Mouse (Mus musculus) forebrain, postnatal 0 days (tissue): ENCODE measurements around the gene Iqcc. TPM values are rescaled to one million over a fixed set of nuclear protein-coding genes. Genes with fewer than 3 reads are reported as not detected.
A peak's percentile ranks its signal among the peaks of the same experiment; 100 is the strongest.

ENCODE experiments used
- ATAC-seq: fragments of 200-750 bp; cut with Nextera tagmentation; 2 replicates; pipeline ENCODE4 v1.8.0; 2017; ENCODE audit warnings: mild to moderate bottlenecking, moderate library complexity
- DNase-seq: peaks from one replicate; pipeline ENCODE4 v3.0.0-alpha.2; 2015
- H3K27ac ChIP-seq: fragments of 300-500 bp; sonication (generic); 2 replicates; pipeline ENCODE4 v1.5.1; 2014; ENCODE audit warnings: low read depth, mild to moderate bottlenecking, antibody characterized with exemption, low read length, moderate library complexity, mixed read lengths
- H3K27me3 ChIP-seq: fragments of 300-500 bp; sonication (generic); 2 replicates; pipeline ENCODE4 v1.6.1; 2014; ENCODE audit warnings: mild to moderate bottlenecking, low read length, mixed read lengths; ENCODE audit not compliant: insufficient read depth
- H3K36me3 ChIP-seq: fragments of 300-500 bp; sonication (generic); 2 replicates; pipeline ENCODE4 v1.6.1; 2014; ENCODE audit warnings: mild to moderate bottlenecking, moderate library complexity; ENCODE audit not compliant: insufficient read depth
- H3K4me1 ChIP-seq: fragments of 300-500 bp; sonication (generic); 2 replicates; pipeline ENCODE4 v1.6.1; 2014; ENCODE audit warnings: antibody characterized with exemption; ENCODE audit not compliant: insufficient read depth
- H3K4me2 ChIP-seq: fragments of 300-500 bp; sonication (generic); 2 replicates; pipeline ENCODE4 v1.6.1; 2014; ENCODE audit warnings: low read depth, mild to moderate bottlenecking, moderate library complexity
- H3K4me3 ChIP-seq: fragments of 300-500 bp; sonication (generic); 2 replicates; pipeline ENCODE4 v1.5.1; 2014; ENCODE audit warnings: low read depth, low read length, mixed read lengths
- H3K9ac ChIP-seq: fragments of 300-500 bp; sonication (generic); 2 replicates; pipeline ENCODE4 v1.6.1; 2014; ENCODE audit warnings: mild to moderate bottlenecking
- H3K9me3 ChIP-seq: fragments of 300-500 bp; sonication (generic); 2 replicates; pipeline ENCODE4 v1.6.1; 2016; ENCODE audit warnings: low read length
- CTCF ChIP-seq: sonication (generic); IDR thresholded peaks from 2 replicates; pipeline ENCODE4 v1.5.1; 2016; ENCODE audit warnings: antibody characterized with exemption, control low read depth, low read depth
- WGBS: fragments of 180-500 bp; shearing (Covaris S2); extraction: QIAGEN DNeasy Blood & Tissue Kit; methylation state at CpG from one replicate; pipeline ENCODE4 v1.1.7; 2014; 5-methylcytosine and 5-hydroxymethylcytosine counted together
- polyA plus RNA-seq: library from polyadenylated mRNA; unstranded; fragments of >200 nt; fragmentation: Nextera tagmentation; extraction: Ambion mirVana; gene quantifications from 2 replicates; pipeline ENCODE4 v1.2.1, GENCODE M21; 2015
- total RNA-seq: library from RNA; depleted of rRNA; stranded (reverse); fragments of >200 nt; gene quantifications from 2 replicates; pipeline ENCODE4 v1.2.3, GENCODE M21; 2014

The Iqcc gene
- total and polyA plus RNA-seq, 2 experiments from 2014 or later = 21.4 to 25.9 TPM

DNA sequence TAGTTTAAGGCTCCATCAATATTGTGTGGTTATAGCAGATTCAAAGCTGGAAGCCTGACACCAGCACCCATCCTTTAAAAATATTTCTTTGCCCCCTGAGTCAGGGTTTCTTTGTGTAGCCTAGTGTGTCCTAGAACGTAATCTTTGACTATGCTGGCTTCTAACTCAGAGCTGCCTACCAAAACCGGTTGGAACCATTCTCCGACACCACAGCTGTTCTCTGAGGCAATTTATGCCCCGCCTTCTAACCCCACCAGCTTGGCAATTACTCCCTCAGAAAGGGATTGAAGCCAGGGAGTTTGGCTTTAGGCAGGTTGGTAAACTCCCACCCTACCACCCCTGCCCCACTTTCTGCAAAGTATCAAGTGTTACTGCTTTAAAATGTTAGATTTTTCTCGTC is 22.9 kb upstream of the Iqcc start:
- 28% methylated on average over 5 of the region's 5 CpGs for WGBS
- Histone ChIP-seq H3K9me3 (no peaks in the 10 kb centered on the region), H3K36me3 (peaks cover 32% of the 10 kb centered on the region), H3K4me3 (no peak overlapping the region; the same call in 1 of the 2 replicates), H3K4me1 (peaks cover 7% of the 10 kb centered on the region; the same call in 1 of the 2 replicates), H3K4me2 (peak overlapping the region; percentile 72; the same call in 1 of the 2 replicates), H3K27me3 (no peaks in the 10 kb centered on the region), H3K9ac (no peak overlapping the region), H3K27ac (no peak overlapping the region)
- peak; percentile 23 for DNase-seq
- no peak for ATAC-seq
- no peak for TF ChIP-seq CTCF

DNA sequence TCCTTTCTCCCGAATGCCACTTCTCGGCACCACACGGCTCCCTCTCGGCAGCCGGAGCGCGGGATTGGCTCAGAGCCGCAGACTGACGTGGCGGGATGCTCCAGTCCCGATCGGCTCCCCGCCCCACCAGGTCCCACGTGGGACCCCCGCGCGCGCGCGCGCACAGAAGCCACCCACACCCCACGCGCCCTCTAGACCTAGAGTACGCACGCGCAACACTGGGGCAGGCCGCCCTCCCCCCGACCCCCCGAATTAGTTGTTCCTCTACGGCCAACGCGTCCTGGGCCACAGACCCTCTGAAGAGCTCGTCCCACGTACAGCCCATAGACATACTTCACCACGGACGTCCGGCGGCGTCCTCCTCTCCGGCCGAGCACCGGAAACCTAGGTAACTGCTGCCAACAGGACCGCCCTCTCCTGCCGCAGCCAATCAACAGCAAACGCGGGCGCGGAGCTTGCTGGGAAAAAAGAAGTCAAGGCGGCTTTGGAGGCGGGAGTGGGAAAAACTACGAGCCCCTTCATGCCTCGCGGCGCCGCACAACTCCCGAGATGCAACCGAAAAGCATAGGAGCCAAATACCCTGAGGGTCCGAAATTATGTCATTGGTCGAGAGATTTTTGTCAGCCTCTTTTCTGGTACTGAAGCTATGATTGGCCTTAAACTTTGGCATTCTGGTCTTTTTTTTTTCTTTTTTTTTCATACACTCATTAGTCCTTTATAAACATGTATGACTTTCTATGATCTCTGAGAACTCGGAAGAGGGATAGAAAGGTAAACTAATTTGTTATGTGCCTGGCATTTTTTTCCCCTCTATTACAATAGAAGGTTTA is 22.0 kb upstream of the Iqcc start, which contains the start of gene Txlna:
TSS of gene Txlna (minus strand) at position 428 of the 830 bp plus-strand sequence.
- H3K4me2 ChIP-seq = peak within 1 kb of the TSS; percentile 72
- peaks cover 7% of the 10 kb centered on the region; the same call in 1 of the 2 replicates for H3K4me1 ChIP-seq
- peak within 1 kb of the TSS; percentile 53 for H3K4me3 ChIP-seq
- peak within 1 kb of the TSS; percentile 69 for H3K9ac ChIP-seq
- H3K27me3 ChIP-seq = no peaks in the 10 kb centered on the region
- H3K9me3 ChIP-seq = no peaks in the 10 kb centered on the region
- peak within 1 kb of the TSS; percentile 89 for H3K27ac ChIP-seq
- no peak for TF ChIP-seq CTCF
- ATAC-seq (peak; percentile 97), DNase-seq (peak; percentile 100)
- H3K36me3 ChIP-seq = peaks cover 37% of the 10 kb centered on the region
- under 1% methylated on average over 60 of the region's 60 CpGs for WGBS

DNA sequence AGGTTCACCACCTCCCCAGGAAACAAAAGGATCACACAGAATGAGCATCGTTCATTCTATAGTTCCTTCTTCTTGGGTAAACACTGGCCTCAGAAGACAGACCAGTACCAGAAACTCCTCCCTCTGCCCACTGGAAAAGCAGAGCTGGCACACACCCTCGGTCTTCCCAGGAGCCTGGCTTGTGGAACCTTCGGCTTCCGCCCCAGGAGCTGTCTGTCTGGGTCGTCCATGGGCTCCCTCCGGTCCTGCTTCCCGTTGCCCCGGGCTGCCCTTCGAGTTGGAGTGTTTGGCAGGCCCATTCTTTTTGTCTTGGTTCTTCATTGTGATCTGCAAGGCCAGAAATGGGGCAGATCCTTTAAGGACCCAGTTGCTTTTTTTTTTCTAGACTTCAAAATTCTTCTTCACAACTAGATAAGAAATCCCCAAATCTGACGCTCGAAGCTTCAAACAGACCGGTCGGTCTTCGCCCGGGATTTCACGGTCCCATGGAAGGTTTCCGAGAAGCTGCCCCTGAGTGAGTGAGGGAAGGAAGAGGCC is 21.3 kb upstream of the Iqcc start:
- Histone ChIP-seq H3K4me2 (peak overlapping the region; percentile 72), H3K27me3 (no peaks in the 10 kb centered on the region), H3K4me1 (peaks cover 7% of the 10 kb centered on the region; the same call in 1 of the 2 replicates), H3K27ac (peak overlapping the region; percentile 89), H3K4me3 (peak overlapping the region; percentile 53), H3K36me3 (peaks cover 34% of the 10 kb centered on the region), H3K9ac (peak overlapping the region; percentile 69), H3K9me3 (no peaks in the 10 kb centered on the region)
- no peak for TF ChIP-seq CTCF
- ATAC-seq (no peak), DNase-seq (no peak)
- WGBS = 4% methylated on average over 17 of the region's 17 CpGs

DNA sequence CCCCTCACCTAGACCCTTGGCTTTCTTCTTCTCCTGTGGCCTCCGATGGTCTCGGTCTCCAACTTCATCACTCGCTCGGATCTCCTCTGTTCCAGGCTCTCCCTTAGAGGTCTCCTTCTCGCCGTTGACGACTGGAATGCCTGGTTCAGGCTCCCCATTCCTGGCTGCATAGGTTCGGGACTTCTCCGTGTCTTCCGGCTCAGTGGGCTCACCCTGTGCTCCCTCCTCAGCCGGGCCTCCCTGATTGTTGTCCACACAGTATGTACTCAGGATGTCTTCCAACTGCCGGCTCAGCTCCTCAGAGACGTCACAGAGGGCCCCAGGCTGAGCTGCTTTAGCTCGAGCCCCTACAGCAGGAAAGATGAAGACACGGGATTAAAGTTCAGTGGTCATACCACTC is 20.3 kb upstream of the Iqcc start:
- Histone ChIP-seq H3K27me3 (no peaks in the 10 kb centered on the region), H3K9ac (no peak overlapping the region), H3K4me2 (peak overlapping the region; percentile 72; the same call in 1 of the 2 replicates), H3K36me3 (peaks cover 32% of the 10 kb centered on the region), H3K9me3 (no peaks in the 10 kb centered on the region), H3K4me1 (peaks cover 7% of the 10 kb centered on the region; the same call in 1 of the 2 replicates), H3K27ac (no peak overlapping the region), H3K4me3 (no peak overlapping the region)
- no peak for ATAC-seq
- DNase-seq = no peak
- 83% methylated on average over 15 of the region's 15 CpGs for WGBS
- no peak for TF ChIP-seq CTCF

DNA sequence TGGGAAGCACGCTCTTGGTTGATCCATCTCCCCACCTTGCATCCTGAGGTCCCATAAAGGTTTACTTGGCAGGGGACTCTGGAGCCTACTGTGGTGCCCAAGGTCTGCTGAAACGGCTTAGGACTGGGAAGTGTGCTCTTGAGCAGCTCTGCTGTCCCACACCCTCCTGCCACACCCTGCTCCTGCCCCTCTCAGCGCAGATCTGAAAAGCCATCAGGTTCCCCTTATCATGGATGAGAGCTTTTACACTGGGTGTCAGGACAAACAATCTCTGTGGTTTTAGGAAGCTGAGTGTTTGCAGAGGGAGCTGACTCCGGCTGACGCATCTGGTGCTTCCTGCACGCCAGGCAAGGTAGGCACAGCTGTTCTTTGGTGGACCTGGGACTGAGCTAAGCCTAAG is 15.0 kb upstream of the Iqcc start:
- no peaks in the 10 kb centered on the region for H3K27me3 ChIP-seq
- no peak overlapping the region for H3K27ac ChIP-seq
- DNase-seq (no peak), ATAC-seq (no peak)
- H3K9me3 ChIP-seq = no peaks in the 10 kb centered on the region
- no peaks in the 10 kb centered on the region for H3K4me1 ChIP-seq
- WGBS = 96% methylated on average over 6 of the region's 6 CpGs
- H3K4me3 ChIP-seq = no peak overlapping the region
- no peak overlapping the region for H3K4me2 ChIP-seq
- H3K36me3 ChIP-seq = peaks cover 82% of the 10 kb centered on the region
- no peak for TF ChIP-seq CTCF
- no peak overlapping the region for H3K9ac ChIP-seq

DNA sequence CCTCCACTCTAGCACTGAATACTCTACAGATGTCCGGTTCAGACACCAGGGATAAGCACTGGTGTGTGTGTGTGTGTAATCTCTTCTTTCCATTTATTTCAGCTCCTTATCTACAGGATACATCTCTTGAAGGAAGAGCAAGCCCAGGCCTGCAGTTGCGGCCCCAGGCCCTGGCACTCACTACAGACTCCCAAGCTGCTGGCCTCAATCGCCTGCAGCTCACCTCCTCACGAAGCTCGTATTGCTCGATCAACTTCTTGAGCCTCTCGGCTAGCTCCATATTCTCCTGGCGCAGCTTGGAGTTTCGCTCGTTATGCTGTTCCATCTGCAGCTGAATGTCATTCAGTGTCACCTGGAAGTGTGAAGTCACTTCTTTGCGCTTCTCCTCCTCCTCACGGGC is 13.0 kb upstream of the Iqcc start:
- Histone ChIP-seq H3K27me3 (no peaks in the 10 kb centered on the region), H3K4me3 (no peak overlapping the region), H3K4me2 (no peak overlapping the region), H3K36me3 (peaks cover 86% of the 10 kb centered on the region), H3K9me3 (no peaks in the 10 kb centered on the region), H3K9ac (no peak overlapping the region), H3K4me1 (no peaks in the 10 kb centered on the region), H3K27ac (no peak overlapping the region)
- DNase-seq = no peak
- TF ChIP-seq CTCF = no peak
- WGBS = 84% methylated on average over 12 of the region's 12 CpGs
- ATAC-seq = no peak

DNA sequence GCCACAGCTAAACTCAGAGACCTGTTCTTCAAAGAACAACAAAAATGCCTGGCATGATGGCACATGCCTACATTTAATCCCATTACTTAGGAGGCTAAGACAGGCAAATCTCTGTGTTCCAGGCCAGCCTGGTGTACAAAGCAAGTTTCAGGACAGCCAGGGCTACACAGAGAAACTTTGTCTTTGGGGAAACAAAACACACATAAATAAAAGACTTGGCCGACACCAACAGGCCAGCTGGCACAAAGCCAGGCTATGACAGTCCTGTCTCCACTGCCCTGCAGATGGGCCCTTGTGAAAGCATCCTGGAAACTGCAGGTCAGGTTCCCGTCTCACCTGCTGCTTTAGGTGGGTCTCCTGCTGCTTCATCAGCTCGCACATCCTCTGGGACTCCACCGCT is 12.0 kb upstream of the Iqcc start:
- H3K4me2 ChIP-seq = no peak overlapping the region
- ATAC-seq (no peak), DNase-seq (no peak)
- no peak overlapping the region for H3K27ac ChIP-seq
- 59% methylated on average over 4 of the region's 4 CpGs for WGBS
- no peak for TF ChIP-seq CTCF
- no peak overlapping the region for H3K4me3 ChIP-seq
- no peaks in the 10 kb centered on the region for H3K9me3 ChIP-seq
- peaks cover 85% of the 10 kb centered on the region for H3K36me3 ChIP-seq
- no peaks in the 10 kb centered on the region for H3K4me1 ChIP-seq
- H3K27me3 ChIP-seq = no peaks in the 10 kb centered on the region
- no peak overlapping the region for H3K9ac ChIP-seq
